Mouse (Mus musculus): ENCODE measurements around the gene Actn2. TPM values are rescaled to one million over a fixed set of nuclear protein-coding genes. Genes with fewer than 3 reads are reported as not detected.
A peak's percentile ranks its signal among the peaks of the same experiment; 100 is the strongest.

Gene Actn2
- polyA plus RNA-seq, 1 experiment from 2014 or later = 3.5 TPM

DNA sequence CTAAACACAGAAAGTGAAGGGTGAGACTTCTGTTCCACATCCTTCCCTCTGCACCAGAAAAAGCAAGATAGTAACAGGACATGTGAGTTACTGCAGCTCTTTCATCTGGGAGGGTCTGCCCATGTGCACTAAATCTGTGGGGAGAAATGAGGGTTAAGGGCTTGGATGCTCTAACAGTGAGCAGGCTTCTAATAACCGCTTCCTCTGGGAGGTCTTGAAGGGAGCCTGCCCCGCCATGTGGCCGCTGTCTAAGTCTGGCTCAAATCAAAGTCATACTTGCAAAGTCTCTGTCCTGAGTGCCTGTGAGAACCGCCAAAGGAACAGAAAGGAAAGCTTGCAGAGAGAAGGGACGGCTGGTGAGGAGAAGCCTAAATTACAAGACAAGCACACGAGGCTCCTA lies 42.8 kb downstream of the Actn2 start:
- Histone ChIP-seq H3K4me3 (replicated peaks; ENCODE audit: low read depth, low read length) (no peak overlapping the region), H3K4me2 (ENCODE audit: low read length) (no peak overlapping the region), H3K9me3 (replicated peaks; ENCODE audit: low read length) (no peaks in the 10 kb centered on the region), H3K27me3 (ENCODE audit: insufficient read depth, low read length) (no peaks in the 10 kb centered on the region), H3K9ac (ENCODE audit: low read depth, low read length) (no peak overlapping the region), H3K4me1 (replicated peaks; ENCODE audit: insufficient read depth, low read length) (no peaks in the 10 kb centered on the region), H3K36me3 (ENCODE audit: insufficient read depth, low read length) (no peaks in the 10 kb centered on the region), H3K27ac (no peak overlapping the region)
- ATAC-seq (replicated peaks; ENCODE audit: low FRiP score, low read depth) (no peak; the same call in 1 of the 2 replicates), DNase-seq (ENCODE audit: low spot score) (peak; percentile 43)
- TF ChIP-seq CTCF (IDR thresholded peaks at IDR 0.05; ENCODE audit: low read depth) = no peak
- 63% methylated on average over 6 of the region's 6 CpGs for WGBS

DNA sequence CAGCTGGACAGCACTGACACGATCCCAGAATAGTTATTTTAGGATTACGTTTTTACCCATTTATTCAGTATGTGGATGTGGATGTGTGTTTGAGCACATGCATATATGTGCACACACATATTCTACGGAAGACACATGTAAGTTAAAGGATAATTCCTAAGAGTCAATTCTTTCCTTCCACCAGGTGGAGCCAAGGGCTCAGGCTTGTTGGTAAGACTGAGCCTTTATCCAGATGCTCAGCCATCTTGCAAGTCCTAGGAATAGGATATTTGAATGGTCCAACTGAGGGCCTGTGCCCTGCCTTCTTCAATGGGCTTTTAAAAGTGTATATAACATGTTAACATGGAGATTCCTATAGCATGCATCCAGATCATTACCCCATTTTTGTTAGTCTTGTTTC lies 43.9 kb downstream of the Actn2 start:
- peak; percentile 25; the same call in 1 of the 2 replicates for ATAC-seq (replicated peaks; ENCODE audit: low FRiP score, low read depth)
- no peaks in the 10 kb centered on the region for H3K27me3 ChIP-seq (ENCODE audit: insufficient read depth, low read length)

GRCm38 (mm10) chr13:12293810-12294209 lies 46.8 kb downstream of the Actn2 start:
- no peak overlapping the region for H3K9ac ChIP-seq (ENCODE audit: low read depth, low read length)
- DNase-seq (ENCODE audit: low spot score) = no peak
- H3K36me3 ChIP-seq (ENCODE audit: insufficient read depth, low read length) = no peaks in the 10 kb centered on the region
- H3K27ac ChIP-seq = no peak overlapping the region
- no peak overlapping the region for H3K4me2 ChIP-seq (ENCODE audit: low read length)
- no peaks in the 10 kb centered on the region for H3K27me3 ChIP-seq (ENCODE audit: insufficient read depth, low read length)
- H3K9me3 ChIP-seq (replicated peaks; ENCODE audit: low read length) = no peaks in the 10 kb centered on the region
- H3K4me1 ChIP-seq (replicated peaks; ENCODE audit: insufficient read depth, low read length) = no peaks in the 10 kb centered on the region
- 90% methylated on average over 7 of the region's 7 CpGs for WGBS
- no peak for TF ChIP-seq CTCF (IDR thresholded peaks at IDR 0.05; ENCODE audit: low read depth)
- H3K4me3 ChIP-seq (replicated peaks; ENCODE audit: low read depth, low read length) = no peak overlapping the region
- ATAC-seq (replicated peaks; ENCODE audit: low FRiP score, low read depth) = no peak

More for the DNA sequence above, 43.9 kb downstream of the Actn2 start:
- H3K4me3 ChIP-seq (replicated peaks; ENCODE audit: low read depth, low read length) = no peak overlapping the region
- no peak overlapping the region for H3K27ac ChIP-seq
- TF ChIP-seq CTCF (IDR thresholded peaks at IDR 0.05; ENCODE audit: low read depth) = peak; percentile 74
- H3K4me2 ChIP-seq (ENCODE audit: low read length) = no peak overlapping the region
- WGBS = 81% methylated on average over 3 of the region's 3 CpGs
- H3K36me3 ChIP-seq (ENCODE audit: insufficient read depth, low read length) = no peaks in the 10 kb centered on the region
- peak; percentile 54 for DNase-seq (ENCODE audit: low spot score)
- no peaks in the 10 kb centered on the region for H3K9me3 ChIP-seq (replicated peaks; ENCODE audit: low read length)
- H3K9ac ChIP-seq (ENCODE audit: low read depth, low read length) = no peak overlapping the region
- no peaks in the 10 kb centered on the region for H3K4me1 ChIP-seq (replicated peaks; ENCODE audit: insufficient read depth, low read length)

GRCm38 (mm10) chr13:12290700-12291099 lies 49.9 kb downstream of the Actn2 start:
- 89% methylated on average over 7 of the region's 7 CpGs for WGBS
- no peaks in the 10 kb centered on the region for H3K36me3 ChIP-seq (ENCODE audit: insufficient read depth, low read length)
- no peaks in the 10 kb centered on the region for H3K4me1 ChIP-seq (replicated peaks; ENCODE audit: insufficient read depth, low read length)
- DNase-seq (ENCODE audit: low spot score) (no peak), ATAC-seq (replicated peaks; ENCODE audit: low FRiP score, low read depth) (no peak)
- no peak overlapping the region for H3K4me2 ChIP-seq (ENCODE audit: low read length)
- no peak overlapping the region for H3K9ac ChIP-seq (ENCODE audit: low read depth, low read length)
- H3K9me3 ChIP-seq (replicated peaks; ENCODE audit: low read length) = no peaks in the 10 kb centered on the region
- H3K27me3 ChIP-seq (ENCODE audit: insufficient read depth, low read length) = no peaks in the 10 kb centered on the region
- no peak overlapping the region for H3K27ac ChIP-seq
- no peak for TF ChIP-seq CTCF (IDR thresholded peaks at IDR 0.05; ENCODE audit: low read depth)
- no peak overlapping the region for H3K4me3 ChIP-seq (replicated peaks; ENCODE audit: low read depth, low read length)

- Histone ChIP-seq H3K9me3 (replicated peaks; ENCODE audit: low read length) (no peaks in the 10 kb centered on the region), H3K27me3 (ENCODE audit: insufficient read depth, low read length) (no peaks in the 10 kb centered on the region), H3K4me3 (replicated peaks; ENCODE audit: low read depth, low read length) (no peak overlapping the region), H3K4me1 (replicated peaks; ENCODE audit: insufficient read depth, low read length) (no peaks in the 10 kb centered on the region), H3K4me2 (ENCODE audit: low read length) (no peak overlapping the region), H3K36me3 (ENCODE audit: insufficient read depth, low read length) (no peaks in the 10 kb centered on the region), H3K9ac (ENCODE audit: low read depth, low read length) (no peak overlapping the region), H3K27ac (no peak overlapping the region)
- 90% methylated on average over 11 of the region's 11 CpGs for WGBS
- no peak for TF ChIP-seq CTCF (IDR thresholded peaks at IDR 0.05; ENCODE audit: low read depth)
- ATAC-seq (replicated peaks; ENCODE audit: low FRiP score, low read depth) (no peak), DNase-seq (ENCODE audit: low spot score) (no peak)
These were observed 56.0 kb downstream of the Actn2 start for GRCm38 (mm10) chr13:12284528-12284927.

DNA sequence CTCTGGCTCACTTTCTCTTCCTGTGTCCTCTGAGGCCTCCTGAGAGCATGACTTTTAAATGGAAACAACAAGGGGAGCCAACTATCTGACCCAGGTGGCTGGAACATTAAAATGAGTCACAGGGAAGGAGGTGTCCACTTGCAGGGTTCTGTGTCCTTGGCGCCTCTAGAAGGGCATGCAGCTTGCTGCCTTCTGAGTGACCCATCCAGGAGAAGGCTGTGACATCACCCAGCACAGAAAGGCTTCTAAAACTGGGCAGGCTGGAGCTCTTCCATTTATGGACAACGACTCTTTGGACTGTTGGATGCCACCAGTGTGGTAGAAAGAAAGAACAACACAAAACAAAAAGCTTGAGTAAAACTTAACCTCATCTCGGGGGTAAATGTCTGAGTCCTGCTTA lies 56.7 kb downstream of the Actn2 start:
- 78% methylated on average over 3 of the region's 3 CpGs for WGBS
- no peaks in the 10 kb centered on the region for H3K4me1 ChIP-seq (replicated peaks; ENCODE audit: insufficient read depth, low read length)
- no peaks in the 10 kb centered on the region for H3K9me3 ChIP-seq (replicated peaks; ENCODE audit: low read length)
- H3K27me3 ChIP-seq (ENCODE audit: insufficient read depth, low read length) = no peaks in the 10 kb centered on the region
- no peak overlapping the region for H3K4me2 ChIP-seq (ENCODE audit: low read length)
- no peak for TF ChIP-seq CTCF (IDR thresholded peaks at IDR 0.05; ENCODE audit: low read depth)
- H3K27ac ChIP-seq = no peak overlapping the region
- ATAC-seq (replicated peaks; ENCODE audit: low FRiP score, low read depth) (no peak; the same call in 1 of the 2 replicates), DNase-seq (ENCODE audit: low spot score) (no peak)
- H3K36me3 ChIP-seq (ENCODE audit: insufficient read depth, low read length) = no peaks in the 10 kb centered on the region
- no peak overlapping the region for H3K9ac ChIP-seq (ENCODE audit: low read depth, low read length)
- no peak overlapping the region for H3K4me3 ChIP-seq (replicated peaks; ENCODE audit: low read depth, low read length)

DNA sequence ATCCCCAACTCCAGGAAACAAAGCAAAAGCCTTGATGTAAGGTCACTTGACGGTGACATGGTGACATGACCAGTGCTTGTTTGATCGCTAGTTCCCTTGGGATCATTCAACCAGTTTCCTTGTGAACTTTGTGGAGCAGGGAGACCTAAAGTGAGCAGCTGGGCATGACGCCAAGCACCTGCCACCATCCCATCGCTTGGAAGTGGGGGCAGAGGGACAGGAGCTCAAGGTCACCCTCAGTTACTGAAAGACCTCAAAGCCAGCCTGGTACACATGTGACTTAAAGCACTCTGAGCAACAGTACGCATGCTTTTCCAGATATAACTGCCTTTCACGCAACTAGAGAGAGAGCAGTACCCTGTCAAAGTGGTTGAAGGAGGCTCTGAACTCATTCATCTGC lies 65.8 kb downstream of the Actn2 start:
- 51% methylated on average over 6 of the region's 6 CpGs for WGBS
- Histone ChIP-seq H3K9me3 (replicated peaks; ENCODE audit: low read length) (no peaks in the 10 kb centered on the region), H3K4me1 (replicated peaks; ENCODE audit: insufficient read depth, low read length) (no peaks in the 10 kb centered on the region), H3K27ac (peak overlapping the region; percentile 54; the same call in 1 of the 2 replicates), H3K27me3 (ENCODE audit: insufficient read depth, low read length) (no peaks in the 10 kb centered on the region), H3K9ac (ENCODE audit: low read depth, low read length) (no peak overlapping the region), H3K4me2 (ENCODE audit: low read length) (no peak overlapping the region), H3K36me3 (ENCODE audit: insufficient read depth, low read length) (no peaks in the 10 kb centered on the region), H3K4me3 (replicated peaks; ENCODE audit: low read depth, low read length) (no peak overlapping the region)
- ATAC-seq (replicated peaks; ENCODE audit: low FRiP score, low read depth) (peak; percentile 49), DNase-seq (ENCODE audit: low spot score) (no peak)
- TF ChIP-seq CTCF (IDR thresholded peaks at IDR 0.05; ENCODE audit: low read depth) = no peak

Measured in kidney, postnatal 0 days (tissue).